Mouse (Mus musculus): ENCODE results near the gene Timm44. TPM values are rescaled to one million over a fixed set of nuclear protein-coding genes. Genes with fewer than 3 reads are reported as not detected.
A peak's percentile ranks its signal among the peaks of the same experiment; 100 is the strongest.
"Not testable (repeated sequence)": the region's sequence is repeated elsewhere in the genome, so short reads cannot be mapped to it uniquely, and the experiment has no call there.

The Timm44 gene
- polyA plus RNA-seq, 1 experiment from 2014 or later, result 41.8 TPM

DNA sequence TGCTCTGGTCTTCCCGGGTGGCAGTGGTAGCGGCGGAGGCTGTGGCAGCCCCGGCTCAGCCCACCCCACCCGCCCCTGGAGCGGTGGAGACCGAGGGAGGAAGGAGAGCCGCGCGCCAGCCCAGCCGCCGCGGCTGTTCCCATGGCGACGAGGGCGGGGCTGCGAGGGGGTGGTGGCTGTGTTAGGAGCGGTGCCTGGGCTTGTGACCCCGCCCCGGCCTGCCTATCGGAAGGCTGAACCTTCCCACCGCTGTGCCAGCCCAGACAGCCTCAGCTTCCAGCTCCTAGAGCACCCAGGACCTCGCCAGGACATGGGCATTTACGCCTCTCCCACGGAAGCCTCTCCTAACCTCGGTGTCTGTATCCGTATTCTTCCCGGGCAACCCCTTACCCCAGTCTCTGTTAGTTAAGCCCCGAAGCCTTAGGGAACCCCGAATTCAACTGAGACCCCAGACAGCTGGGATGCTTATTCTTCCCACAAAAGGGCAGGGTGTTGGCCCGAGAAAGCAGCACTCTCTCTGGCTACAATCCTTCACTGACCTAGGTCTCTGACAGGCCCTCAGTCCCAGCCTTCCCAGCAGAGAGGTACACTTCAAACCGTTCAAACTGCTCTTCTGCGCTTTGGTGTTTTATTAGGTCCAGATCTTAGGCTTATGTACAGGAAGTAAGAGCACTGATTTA, 16.4 kb downstream of the Timm44 start, which contains the start of gene Ctxn1:
TSS of gene Ctxn1 (minus strand) at position 150 of the 680 bp plus-strand sequence.
- peaks cover 40% of the 10 kb centered on the region for H3K4me1 ChIP-seq (replicated peaks)
- H3K9ac ChIP-seq, result peak within 1 kb of the TSS; percentile 80
- H3K36me3 ChIP-seq, result peaks cover 52% of the 10 kb centered on the region
- H3K4me2 ChIP-seq, result peak within 1 kb of the TSS; percentile 74
- no peaks in the 10 kb centered on the region for H3K9me3 ChIP-seq
- H3K27me3 ChIP-seq, result no peaks in the 10 kb centered on the region
- peak; percentile 91 for ATAC-seq (ENCODE audit: low FRiP score, low read depth)
- peak within 1 kb of the TSS; percentile 79 for H3K4me3 ChIP-seq
- peak within 1 kb of the TSS; percentile 95 for H3K27ac ChIP-seq (replicated peaks)
- 6% methylated on average over 31 of the region's 33 CpGs for WGBS

DNA sequence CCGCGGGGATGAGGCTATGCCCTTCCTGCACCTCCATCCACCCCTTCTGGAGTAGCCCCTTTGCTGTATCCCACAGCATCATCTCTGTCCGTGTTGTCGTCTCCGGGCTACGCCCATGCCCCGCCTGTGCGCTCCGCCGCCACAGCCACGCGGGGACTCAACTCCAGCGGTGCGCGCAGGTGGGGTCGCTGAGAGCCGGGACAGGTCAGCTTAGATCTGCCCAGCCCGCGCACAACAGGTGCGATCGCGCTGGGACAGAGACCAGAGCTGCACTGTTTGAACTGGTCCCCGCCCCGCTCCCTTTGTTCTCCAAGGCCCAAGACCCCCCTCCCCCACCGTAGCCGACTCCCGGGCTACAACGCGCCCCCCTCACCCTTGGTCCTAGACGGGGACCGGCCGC, 17.0 kb downstream of the Timm44 start:
- Histone ChIP-seq H3K4me3 (peak overlapping the region; percentile 79), H3K4me2 (peak overlapping the region; percentile 74), H3K9me3 (no peaks in the 10 kb centered on the region), H3K4me1 (replicated peaks) (peaks cover 45% of the 10 kb centered on the region), H3K9ac (peak overlapping the region; percentile 80), H3K36me3 (peaks cover 47% of the 10 kb centered on the region), H3K27ac (replicated peaks) (peak overlapping the region; percentile 95), H3K27me3 (no peaks in the 10 kb centered on the region)
- ATAC-seq (ENCODE audit: low FRiP score, low read depth), result peak; percentile 75
- WGBS, result under 1% methylated on average over 31 of the region's 32 CpGs

DNA sequence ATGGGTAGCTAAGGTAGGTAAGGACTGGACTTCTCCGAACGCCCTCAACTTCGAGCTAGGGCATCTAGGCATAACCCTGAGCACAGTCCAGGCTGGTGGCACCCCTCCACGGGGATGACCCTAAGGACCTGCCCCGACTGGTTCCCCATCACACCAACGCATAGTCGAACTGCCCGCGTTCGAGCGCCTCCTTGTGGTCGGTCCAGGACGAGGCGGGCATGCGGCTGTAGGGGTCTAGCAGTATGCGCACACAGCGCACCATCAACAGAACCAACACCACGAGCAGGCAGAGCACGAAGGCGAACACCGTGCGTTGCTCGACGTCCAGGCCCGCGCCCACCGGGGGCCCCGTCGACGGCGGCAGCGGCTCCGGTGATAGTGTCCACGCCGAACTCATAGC, 17.5 kb downstream of the Timm44 start:
- Histone ChIP-seq H3K36me3 (peaks cover 43% of the 10 kb centered on the region), H3K4me1 (replicated peaks) (peaks cover 48% of the 10 kb centered on the region), H3K9ac (peak overlapping the region; percentile 80), H3K4me2 (peak overlapping the region; percentile 74), H3K27me3 (no peaks in the 10 kb centered on the region), H3K9me3 (no peaks in the 10 kb centered on the region), H3K27ac (replicated peaks) (peak overlapping the region; percentile 95), H3K4me3 (peak overlapping the region; percentile 79)
- ATAC-seq (ENCODE audit: low FRiP score, low read depth), result peak; percentile 54
- WGBS, result 3% methylated on average over 35 of the region's 35 CpGs

DNA sequence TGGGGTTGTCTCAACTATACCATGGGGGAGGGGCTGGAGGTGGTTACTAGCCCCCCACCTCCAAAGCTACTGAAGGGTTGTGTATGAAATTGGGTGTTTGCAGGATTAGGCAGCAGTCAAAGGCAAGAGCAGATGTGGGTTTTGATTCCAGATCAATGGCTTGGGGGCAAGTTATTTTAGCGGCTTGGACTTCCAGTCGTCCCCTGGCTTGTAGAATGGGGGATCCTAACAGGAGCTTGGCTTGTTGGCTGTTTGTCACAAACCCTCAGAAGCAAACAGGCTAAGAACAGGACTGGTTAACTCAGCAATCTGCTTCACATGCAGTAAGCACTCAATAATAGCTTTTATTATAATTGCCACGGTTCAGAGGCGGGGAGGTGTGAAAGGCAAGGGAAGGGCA, 18.4 kb downstream of the Timm44 start:
- Histone ChIP-seq H3K4me2 (peak overlapping the region; percentile 74), H3K36me3 (peaks cover 41% of the 10 kb centered on the region), H3K27me3 (no peaks in the 10 kb centered on the region), H3K4me1 (replicated peaks) (peaks cover 50% of the 10 kb centered on the region), H3K27ac (replicated peaks) (peak overlapping the region; percentile 95), H3K4me3 (peak overlapping the region; percentile 79), H3K9me3 (no peaks in the 10 kb centered on the region), H3K9ac (peak overlapping the region; percentile 80)
- 56% methylated on average over 4 of the region's 4 CpGs for WGBS
- ATAC-seq (ENCODE audit: low FRiP score, low read depth), result no peak

DNA sequence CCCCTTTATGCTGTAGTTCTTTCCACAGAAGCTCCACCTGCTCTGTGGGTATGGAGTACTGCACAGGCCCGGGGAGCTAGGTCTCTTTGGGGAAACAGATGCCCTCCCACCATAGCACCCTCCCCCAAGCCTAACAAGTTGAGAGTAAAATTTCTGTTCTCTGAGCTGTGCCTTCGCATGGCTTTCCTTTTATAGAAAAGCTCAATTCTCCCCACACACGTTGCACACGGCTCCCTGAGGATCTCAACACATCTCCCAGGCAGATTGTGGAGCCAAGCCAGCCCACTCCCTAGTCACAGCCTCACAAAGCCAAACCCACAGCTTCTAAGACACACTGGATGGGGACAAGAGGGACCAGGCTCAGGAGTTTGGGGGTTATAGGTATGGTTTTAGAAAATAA, 18.8 kb downstream of the Timm44 start:
- H3K4me3 ChIP-seq, result peak overlapping the region; percentile 79
- H3K27ac ChIP-seq (replicated peaks), result peak overlapping the region; percentile 95
- H3K9me3 ChIP-seq, result no peaks in the 10 kb centered on the region
- H3K4me1 ChIP-seq (replicated peaks), result peaks cover 53% of the 10 kb centered on the region
- H3K4me2 ChIP-seq, result peak overlapping the region; percentile 74
- 41% methylated on average over 4 of the region's 4 CpGs for WGBS
- H3K9ac ChIP-seq, result peak overlapping the region; percentile 80
- peaks cover 37% of the 10 kb centered on the region for H3K36me3 ChIP-seq
- H3K27me3 ChIP-seq, result no peaks in the 10 kb centered on the region
- ATAC-seq (ENCODE audit: low FRiP score, low read depth), result no peak

DNA sequence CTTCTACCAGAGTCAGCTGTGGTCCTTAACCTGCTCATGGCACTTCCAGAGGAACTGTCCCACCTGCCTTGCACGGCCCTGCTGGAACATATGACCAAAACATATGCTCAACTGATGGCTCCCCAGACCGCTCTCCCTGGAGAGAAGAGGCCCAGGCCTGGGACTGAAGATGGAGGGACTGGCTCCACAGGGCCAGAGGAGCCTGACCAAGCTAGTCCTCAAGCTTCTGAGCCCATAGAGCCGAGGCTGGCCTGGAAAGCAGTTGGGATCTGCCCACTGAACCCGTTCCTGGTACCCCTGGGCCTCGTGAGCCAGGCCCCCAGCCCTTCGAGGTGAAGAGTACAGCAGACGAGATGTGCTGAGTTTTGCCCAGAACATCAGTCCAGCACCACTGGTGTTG, 20.2 kb downstream of the Timm44 start:
- H3K9ac ChIP-seq; H3K4me2 ChIP-seq; H3K4me3 ChIP-seq; H3K9me3 ChIP-seq; H3K27me3 ChIP-seq; ATAC-seq (ENCODE audit: low FRiP score, low read depth); H3K27ac ChIP-seq (replicated peaks): not testable (repeated sequence)
- WGBS, result 92% methylated on average over 7 of the region's 7 CpGs
- H3K36me3 ChIP-seq, result peaks cover 29% of the 10 kb centered on the region
- peaks cover 53% of the 10 kb centered on the region for H3K4me1 ChIP-seq (replicated peaks)

DNA sequence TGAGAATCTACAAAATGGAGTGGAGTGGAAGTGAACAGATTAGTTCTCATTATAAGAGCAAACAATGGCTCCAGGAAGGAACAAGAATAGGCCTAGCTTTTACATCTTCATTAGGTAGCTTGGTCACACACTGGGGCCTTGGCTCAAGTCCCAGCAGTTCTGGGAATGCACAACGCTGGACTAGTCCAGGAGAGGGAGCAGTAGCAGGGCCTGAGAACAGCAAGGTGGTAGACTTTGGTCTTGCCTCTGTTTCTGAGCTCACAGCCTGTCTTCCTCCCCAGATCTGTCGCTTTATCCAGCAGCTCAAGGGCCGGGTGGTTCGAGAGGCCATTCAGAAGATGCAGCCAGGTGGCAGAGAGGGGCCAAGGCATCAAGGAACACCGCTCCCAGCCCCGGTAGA, 21.7 kb downstream of the Timm44 start:
- Histone ChIP-seq H3K4me3 (peak overlapping the region; percentile 57), H3K9ac (peak overlapping the region; percentile 7), H3K9me3 (no peaks in the 10 kb centered on the region), H3K4me1 (replicated peaks) (peaks cover 46% of the 10 kb centered on the region), H3K27me3 (no peaks in the 10 kb centered on the region), H3K4me2 (peak overlapping the region; percentile 68), H3K27ac (replicated peaks) (peak overlapping the region; percentile 92), H3K36me3 (peaks cover 20% of the 10 kb centered on the region)
- no peak for ATAC-seq (ENCODE audit: low FRiP score, low read depth)
- 67% methylated on average over 6 of the region's 6 CpGs for WGBS

DNA sequence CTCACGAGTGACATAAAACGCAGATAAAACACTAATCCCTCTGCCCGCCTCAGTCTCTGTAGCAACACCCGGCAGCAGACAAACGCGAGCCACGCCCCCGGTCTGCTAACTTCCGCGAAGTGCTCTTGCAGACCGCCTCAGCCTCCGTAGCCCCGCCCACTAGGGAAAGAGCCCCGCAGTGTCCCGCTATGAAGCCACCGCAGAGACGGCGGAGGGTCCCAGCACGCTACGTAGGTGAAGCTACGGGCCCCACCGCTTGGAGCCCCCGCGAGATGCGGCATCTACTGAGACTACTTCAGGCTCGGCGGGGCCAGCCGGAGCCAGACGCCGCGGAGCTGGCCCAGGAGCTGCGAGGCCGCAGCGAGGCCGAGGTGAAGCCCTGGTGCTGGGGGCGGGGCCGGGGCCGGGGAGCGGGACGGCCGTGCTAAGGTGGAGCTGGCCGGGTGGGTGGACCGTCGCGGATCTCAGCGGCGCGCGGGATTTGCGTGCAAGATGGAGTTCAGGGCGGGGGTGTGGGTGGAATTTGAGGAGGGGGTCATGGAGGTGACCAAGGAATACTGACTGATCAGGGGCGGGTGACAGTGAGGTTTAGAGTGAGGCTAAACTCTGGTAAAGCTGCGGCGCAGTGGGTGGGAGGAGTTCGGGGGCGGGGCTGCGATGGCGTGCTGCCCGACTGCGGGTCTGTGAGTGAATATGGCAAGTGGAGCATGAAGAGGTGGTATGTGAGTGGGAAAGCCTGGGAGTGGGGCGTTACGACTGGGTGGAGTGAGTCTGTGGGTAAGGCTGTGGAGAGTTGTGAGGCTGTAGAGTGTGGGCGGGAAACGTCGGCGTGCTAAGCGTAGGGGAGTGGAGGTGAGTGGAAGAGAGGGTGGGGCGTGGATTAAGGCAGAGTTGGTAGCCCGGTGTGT, 22.5 kb downstream of the Timm44 start, which contains the start of gene Snapc2:
TSS of gene Snapc2 (plus strand) at position 147 of the 908 bp plus-strand sequence.
- peak within 1 kb of the TSS; percentile 68 for H3K4me2 ChIP-seq
- H3K9ac ChIP-seq, result peak within 1 kb of the TSS; percentile 70
- no peaks in the 10 kb centered on the region for H3K9me3 ChIP-seq
- peak within 1 kb of the TSS; percentile 57 for H3K4me3 ChIP-seq
- H3K4me1 ChIP-seq (replicated peaks), result peaks cover 45% of the 10 kb centered on the region
- peaks cover 20% of the 10 kb centered on the region for H3K36me3 ChIP-seq
- peak; percentile 85 for ATAC-seq (ENCODE audit: low FRiP score, low read depth)
- H3K27ac ChIP-seq (replicated peaks), result peak within 1 kb of the TSS; percentile 92
- under 1% methylated on average over 69 of the region's 69 CpGs for WGBS
- H3K27me3 ChIP-seq, result no peaks in the 10 kb centered on the region

DNA sequence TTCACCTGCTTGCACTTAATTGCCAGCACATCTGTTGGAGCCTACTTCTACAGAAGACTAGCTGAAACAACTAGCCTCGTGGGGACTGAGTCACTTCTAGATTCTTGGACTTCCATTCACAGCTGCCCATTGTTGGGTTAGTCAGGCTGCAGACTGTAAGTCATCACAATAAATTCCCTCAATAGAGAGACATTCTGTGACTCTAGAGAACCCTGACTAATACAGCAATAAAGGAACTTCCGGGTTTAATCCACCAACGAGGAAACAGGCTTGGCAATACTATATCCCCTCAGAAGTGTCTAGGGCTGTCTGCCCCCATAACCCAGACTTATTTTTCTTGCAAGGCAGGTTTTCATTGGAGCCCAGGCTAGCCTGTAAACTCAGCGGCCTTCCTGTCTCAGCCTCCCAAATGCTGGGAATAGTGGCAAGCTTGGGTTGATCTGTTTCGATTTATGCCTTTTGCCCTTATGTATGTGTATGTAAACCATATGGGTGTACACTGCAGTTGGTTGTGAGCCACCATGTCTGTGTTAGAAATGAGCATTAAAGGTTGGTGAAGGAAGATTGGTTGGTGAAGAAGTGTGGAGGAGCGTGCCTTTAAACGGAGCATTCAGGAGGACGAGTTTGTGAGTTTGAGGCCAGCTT, 23.5 kb downstream of the Timm44 start:
- Histone ChIP-seq H3K9ac (peak overlapping the region; percentile 70; the same call in 1 of the 2 replicates), H3K9me3 (no peaks in the 10 kb centered on the region), H3K4me1 (replicated peaks) (peaks cover 35% of the 10 kb centered on the region), H3K4me3 (peak overlapping the region; percentile 57), H3K4me2 (peak overlapping the region; percentile 68), H3K27ac (replicated peaks) (peak overlapping the region; percentile 92), H3K27me3 (no peaks in the 10 kb centered on the region), H3K36me3 (peaks cover 28% of the 10 kb centered on the region)
- ATAC-seq (ENCODE audit: low FRiP score, low read depth), result no peak
- WGBS, result 49% methylated on average over 8 of the region's 8 CpGs

DNA sequence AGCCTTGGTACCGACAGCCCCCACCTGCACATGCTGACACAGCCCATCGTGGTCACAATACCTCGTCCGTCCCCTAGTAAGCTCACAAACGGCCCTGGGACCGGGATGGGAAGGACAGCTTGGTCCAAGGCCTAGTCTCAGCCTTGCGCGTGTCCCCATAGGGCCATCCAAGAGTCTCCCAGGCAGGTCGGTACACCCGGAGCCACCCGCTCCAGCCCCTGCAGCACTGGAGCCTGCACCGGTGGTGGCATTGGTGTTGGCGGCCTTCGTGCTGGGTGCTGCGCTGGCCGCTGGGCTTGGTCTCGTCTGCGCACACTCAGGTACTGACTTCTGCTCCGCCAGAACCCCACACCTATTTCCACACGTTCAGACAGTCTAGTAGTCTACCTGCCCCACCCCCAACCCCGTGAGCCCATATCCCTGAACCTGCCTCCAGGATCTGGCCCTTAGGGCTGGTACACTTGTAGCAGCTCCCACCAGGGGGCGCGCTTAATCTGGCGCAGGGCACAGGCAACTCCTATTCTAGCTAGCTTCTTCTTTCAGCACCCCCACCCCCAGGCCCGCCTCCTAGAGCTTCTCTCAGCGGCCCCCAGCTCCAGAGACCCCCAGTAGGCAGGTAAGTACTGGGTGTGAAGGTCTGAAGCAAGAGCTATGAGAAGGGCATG, 25.3 kb downstream of the Timm44 start:
- H3K4me2 ChIP-seq, result no peak overlapping the region
- H3K4me3 ChIP-seq, result no peak overlapping the region
- no peak overlapping the region for H3K9ac ChIP-seq
- ATAC-seq (ENCODE audit: low FRiP score, low read depth), result no peak
- no peaks in the 10 kb centered on the region for H3K27me3 ChIP-seq
- WGBS, result 32% methylated on average over 26 of the region's 26 CpGs
- no peaks in the 10 kb centered on the region for H3K9me3 ChIP-seq
- H3K27ac ChIP-seq (replicated peaks), result no peak overlapping the region
- peaks cover 37% of the 10 kb centered on the region for H3K36me3 ChIP-seq
- peaks cover 23% of the 10 kb centered on the region for H3K4me1 ChIP-seq (replicated peaks)

DNA sequence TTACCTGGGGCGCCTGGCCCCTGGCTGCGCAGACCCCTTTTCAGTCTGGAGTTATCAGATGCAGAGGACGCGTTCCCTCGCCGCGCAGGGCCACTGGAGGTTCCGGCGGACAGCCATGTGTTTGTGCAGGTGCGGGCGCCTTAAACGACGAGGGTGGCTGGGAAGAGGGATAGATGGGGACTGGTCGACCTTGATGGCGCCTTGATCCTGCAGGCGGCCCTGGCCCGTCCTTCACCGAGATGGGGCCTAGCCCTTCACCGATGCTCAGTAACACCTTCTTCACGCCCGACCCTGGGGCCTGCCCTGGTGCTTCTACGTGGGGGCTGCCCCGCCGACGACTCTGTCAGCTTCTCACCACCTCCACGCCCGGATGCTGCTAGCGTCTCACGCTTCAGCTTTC, 26.5 kb downstream of the Timm44 start:
- Histone ChIP-seq H3K4me1 (replicated peaks) (peaks cover 14% of the 10 kb centered on the region), H3K27me3 (no peaks in the 10 kb centered on the region), H3K4me2 (no peak overlapping the region), H3K27ac (replicated peaks) (no peak overlapping the region), H3K9me3 (no peaks in the 10 kb centered on the region), H3K4me3 (no peak overlapping the region), H3K9ac (no peak overlapping the region), H3K36me3 (peaks cover 38% of the 10 kb centered on the region)
- WGBS, result 20% methylated on average over 29 of the region's 29 CpGs
- ATAC-seq (ENCODE audit: low FRiP score, low read depth), result no peak
